Mouse (Mus musculus): ENCODE measurements at regions not wholly inside any gene's neighbourhood (a gene's known extent, or its start where the extent isn't known, plus 50 kb on each side); places are given as distances from the start of the nearest gene placed in this dataset.

- DNase-seq (ENCODE audit: low read depth in 1 of 2, low spot score in 2 of 2), result no peak
Measured at GRCm38 (mm10) chr13:37503449-37503848, 158.4 kb downstream of the Ly86 start.

- DNase-seq (ENCODE audit: low read depth in 1 of 2, low spot score in 2 of 2), result no peak
Measured at GRCm38 (mm10) chr13:37503898-37504297, 158.9 kb downstream of the Ly86 start.

- DNase-seq (ENCODE audit: low read depth in 1 of 2, low spot score in 2 of 2), result no peak
Measured at GRCm38 (mm10) chr13:37504373-37504772, 159.4 kb downstream of the Ly86 start.

- no peak for DNase-seq (ENCODE audit: low read depth in 1 of 2, low spot score in 2 of 2)
Measured at GRCm38 (mm10) chr13:37505617-37506016, 160.6 kb downstream of the Ly86 start.

GRCm38 (mm10) chr13:37506046-37506445, 161.0 kb downstream of the Ly86 start:
- no peak for DNase-seq (ENCODE audit: low read depth in 1 of 2, low spot score in 2 of 2)

- DNase-seq (ENCODE audit: low read depth in 1 of 2, low spot score in 2 of 2), result no peak
Measured at GRCm38 (mm10) chr13:37506701-37507100, 161.7 kb downstream of the Ly86 start.

GRCm38 (mm10) chr13:37507146-37507545, 162.1 kb downstream of the Ly86 start:
- no peak for DNase-seq (ENCODE audit: low read depth in 1 of 2, low spot score in 2 of 2)

- DNase-seq (ENCODE audit: low read depth in 1 of 2, low spot score in 2 of 2), result no peak
Measured at GRCm38 (mm10) chr13:37508385-37509351, 163.7 kb downstream of the Ly86 start.

GRCm38 (mm10) chr13:37509352-37509851, 164.4 kb downstream of the Ly86 start:
- no peak for DNase-seq (ENCODE audit: low read depth in 1 of 2, low spot score in 2 of 2)

GRCm38 (mm10) chr13:37510511-37510910, 165.5 kb downstream of the Ly86 start:
- DNase-seq (ENCODE audit: low read depth in 1 of 2, low spot score in 2 of 2), result no peak

GRCm38 (mm10) chr13:37511006-37511405, 166.0 kb downstream of the Ly86 start:
- no peak for DNase-seq (ENCODE audit: low read depth in 1 of 2, low spot score in 2 of 2)

GRCm38 (mm10) chr13:37511406-37511805, 166.4 kb downstream of the Ly86 start:
- DNase-seq (ENCODE audit: low read depth in 1 of 2, low spot score in 2 of 2), result no peak

GRCm38 (mm10) chr13:37512781-37513180, 167.8 kb downstream of the Ly86 start:
- DNase-seq (ENCODE audit: low read depth in 1 of 2, low spot score in 2 of 2), result no peak

- no peak for DNase-seq (ENCODE audit: low read depth in 1 of 2, low spot score in 2 of 2)
Measured at GRCm38 (mm10) chr13:37513206-37513904, 168.3 kb downstream of the Ly86 start.

GRCm38 (mm10) chr13:37513905-37514607, 169.0 kb downstream of the Ly86 start:
- DNase-seq (ENCODE audit: low read depth in 1 of 2, low spot score in 2 of 2), result no peak

- no peak for DNase-seq (ENCODE audit: low read depth in 1 of 2, low spot score in 2 of 2)
Measured at GRCm38 (mm10) chr13:37514641-37515305, 169.8 kb downstream of the Ly86 start.

GRCm38 (mm10) chr13:37517055-37517807, 172.2 kb downstream of the Ly86 start:
- no peak for DNase-seq (ENCODE audit: low read depth in 1 of 2, low spot score in 2 of 2)

- DNase-seq (ENCODE audit: low read depth in 1 of 2, low spot score in 2 of 2), result no peak
Measured at GRCm38 (mm10) chr13:37519948-37520347, 174.9 kb downstream of the Ly86 start.

GRCm38 (mm10) chr13:37525097-37525726, 180.2 kb downstream of the Ly86 start:
- no peak for DNase-seq (ENCODE audit: low read depth in 1 of 2, low spot score in 2 of 2)

- DNase-seq (ENCODE audit: low read depth in 1 of 2, low spot score in 2 of 2), result no peak
Measured at GRCm38 (mm10) chr13:37526102-37526501, 181.1 kb downstream of the Ly86 start.

Measured in monocyte, adult 2 months (primary cell).